Mouse (Mus musculus): ENCODE data around the gene Aftph.
"Not testable (repeated sequence)": the region's sequence is repeated elsewhere in the genome, so short reads cannot be mapped to it uniquely, and the experiment has no call there.

The Aftph gene

GRCm38 (mm10) chr11:20741201-20742100, at the start of gene Aftph:
TSS of gene Aftph (minus strand) at chr11:20741589.
- DNase-seq (ENCODE audit: low spot score): peak; percentile 98

DNA sequence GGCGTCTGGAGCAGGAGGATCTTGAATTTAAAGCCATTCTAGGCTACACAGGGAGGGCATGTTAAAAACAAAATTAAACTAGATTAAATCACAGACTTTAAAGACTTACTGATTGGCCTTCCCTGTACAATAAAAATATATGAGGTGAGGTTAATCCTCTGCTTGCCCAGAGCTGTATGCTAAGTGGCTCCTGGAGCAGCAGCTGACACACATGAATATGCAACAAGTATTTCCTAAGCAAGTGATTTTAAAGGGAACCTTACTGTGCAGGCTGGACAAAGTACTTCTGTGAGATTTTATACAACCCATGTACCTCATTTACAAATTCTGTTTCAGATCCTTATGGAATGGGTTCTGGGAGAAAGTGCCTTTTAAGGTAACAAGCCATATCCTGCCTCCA, 47.6 kb upstream of the Aftph start:
- no peak for DNase-seq (ENCODE audit: low spot score)

DNA sequence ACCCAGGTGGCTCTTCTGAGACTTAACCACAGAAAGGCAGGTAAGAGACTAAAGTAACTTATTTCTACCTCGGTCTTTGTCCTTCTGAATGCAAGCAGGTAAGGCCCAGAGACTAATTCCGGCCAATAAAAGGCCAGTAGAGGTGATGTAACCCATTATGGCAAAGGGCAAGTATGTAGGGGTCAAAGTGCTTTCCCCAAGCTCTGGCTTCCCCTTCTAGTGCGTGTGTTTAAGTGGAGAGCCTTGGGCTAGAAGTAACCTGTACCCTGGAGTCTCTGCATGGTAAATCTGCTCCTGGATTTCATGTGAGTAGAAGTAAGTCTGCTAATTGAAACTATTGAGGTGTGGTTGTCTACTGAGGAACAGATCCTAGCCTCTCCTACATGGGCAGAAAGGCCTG, 46.7 kb upstream of the Aftph start:
- no peak for DNase-seq (ENCODE audit: low spot score)

DNA sequence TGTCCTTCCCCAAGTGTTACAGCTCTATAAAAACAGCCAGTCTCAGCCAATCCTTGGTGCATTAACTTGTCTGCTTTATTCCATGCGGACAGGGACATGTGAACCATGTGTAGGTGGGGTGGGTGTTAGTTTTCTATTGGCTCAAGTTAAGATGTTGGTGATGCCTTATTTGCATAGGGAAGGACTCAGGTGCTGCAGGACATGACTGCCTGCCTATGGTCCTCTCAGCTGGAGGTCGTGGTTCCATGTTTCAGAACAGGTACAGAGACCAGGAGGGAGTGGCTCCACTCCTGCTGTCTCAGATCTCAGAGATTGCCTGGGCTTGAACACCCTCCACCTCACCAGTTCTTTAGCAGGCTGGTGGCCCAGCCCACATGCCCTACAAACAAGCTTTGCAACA, 44.8 kb upstream of the Aftph start:
- no peak for DNase-seq (ENCODE audit: low spot score)

GRCm38 (mm10) chr11:20785186-20785585, 43.8 kb upstream of the Aftph start:
- DNase-seq (ENCODE audit: low spot score): no peak

DNA sequence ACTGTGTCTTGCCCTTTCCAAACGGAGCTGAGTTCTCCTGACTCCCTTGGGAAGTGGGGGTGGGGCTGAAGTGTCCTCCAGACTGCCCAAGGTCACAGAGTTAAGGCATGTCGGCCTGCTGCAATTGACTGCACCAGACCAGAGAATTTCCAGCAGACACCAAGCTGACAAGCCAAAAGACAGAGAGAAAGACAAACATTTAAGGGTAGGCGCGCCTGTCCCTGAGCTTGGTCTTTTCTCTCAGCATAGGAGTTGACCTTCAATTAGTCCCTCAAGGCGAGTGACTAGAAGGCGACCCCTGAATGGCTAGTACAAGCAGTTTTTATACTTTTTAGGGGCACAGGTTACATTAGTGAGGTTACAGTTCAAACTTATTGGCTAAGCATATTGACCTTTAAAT, 43.4 kb upstream of the Aftph start:
- DNase-seq (ENCODE audit: low spot score): no peak

DNA sequence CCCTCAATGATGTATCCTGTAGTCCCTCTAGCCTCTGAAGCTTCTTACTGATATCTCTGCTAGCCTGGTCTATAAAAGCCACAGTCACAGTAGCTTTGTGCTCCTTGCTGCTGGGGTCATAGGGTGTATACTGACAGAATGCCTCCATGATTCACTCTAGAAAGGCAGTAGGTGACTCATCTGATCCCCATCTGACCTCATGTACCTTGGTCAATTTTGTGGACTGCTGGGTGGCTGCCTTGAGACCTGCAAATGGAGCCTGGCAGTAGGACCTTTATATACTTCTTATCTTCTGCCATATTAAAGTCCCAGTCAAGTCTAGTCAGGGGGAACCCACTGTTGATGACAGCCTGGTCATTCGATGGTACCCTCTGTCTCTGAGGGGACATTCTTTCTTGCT, 42.1 kb upstream of the Aftph start:
- DNase-seq (ENCODE audit: low spot score): no peak

DNA sequence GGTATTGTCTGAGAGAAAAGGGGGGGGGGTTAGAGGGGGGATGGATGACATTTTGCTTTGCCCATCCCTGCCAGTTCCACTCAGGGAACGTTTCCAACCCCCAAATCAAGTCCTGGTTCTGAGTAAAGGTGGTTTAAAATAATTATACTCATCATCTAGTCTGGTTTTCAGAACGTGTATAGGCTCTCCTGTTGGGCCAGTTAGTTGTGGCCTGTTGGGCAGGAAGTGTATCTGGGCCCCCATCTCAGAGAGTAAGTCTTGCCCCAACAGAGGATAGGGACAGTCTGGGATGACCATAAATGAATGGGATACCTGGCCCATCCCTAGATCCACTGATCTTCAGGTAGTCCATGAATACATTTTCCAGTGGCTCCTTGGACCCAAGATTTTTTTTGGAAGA, 41.2 kb upstream of the Aftph start:
- no peak for DNase-seq (ENCODE audit: low spot score)

DNA sequence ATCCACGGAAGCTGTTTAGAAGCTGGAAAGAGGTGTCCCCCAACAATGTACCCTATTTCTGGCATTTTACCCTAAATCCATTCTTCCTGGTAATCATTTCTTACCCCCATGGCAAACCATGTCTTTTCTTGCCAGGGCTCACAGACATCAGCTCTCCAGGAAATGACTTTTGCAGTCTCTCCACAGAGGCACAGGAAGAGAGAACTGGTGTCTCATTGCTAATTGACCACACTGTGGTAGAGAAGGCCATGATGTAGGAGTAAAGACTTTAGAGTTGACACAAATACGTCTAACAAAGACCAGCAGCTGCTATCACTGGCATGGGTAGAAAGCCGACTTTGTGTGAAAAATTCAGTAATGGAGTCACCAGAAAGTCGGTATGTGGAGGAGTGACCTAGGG, 38.9 kb upstream of the Aftph start:
- DNase-seq (ENCODE audit: low spot score): no peak

GRCm38 (mm10) chr11:20778861-20779563, 37.6 kb upstream of the Aftph start:
- DNase-seq (ENCODE audit: low spot score): no peak

GRCm38 (mm10) chr11:20778298-20778697, 36.9 kb upstream of the Aftph start:
- no peak for DNase-seq (ENCODE audit: low spot score)

GRCm38 (mm10) chr11:20776668-20777067, 35.3 kb upstream of the Aftph start:
- no peak for DNase-seq (ENCODE audit: low spot score)

- DNase-seq (ENCODE audit: low spot score): no peak
Measured at GRCm38 (mm10) chr11:20772642-20773041, 31.3 kb upstream of the Aftph start.

GRCm38 (mm10) chr11:20771827-20772226, 30.4 kb upstream of the Aftph start:
- peak; percentile 41 for DNase-seq (ENCODE audit: low spot score)

DNA sequence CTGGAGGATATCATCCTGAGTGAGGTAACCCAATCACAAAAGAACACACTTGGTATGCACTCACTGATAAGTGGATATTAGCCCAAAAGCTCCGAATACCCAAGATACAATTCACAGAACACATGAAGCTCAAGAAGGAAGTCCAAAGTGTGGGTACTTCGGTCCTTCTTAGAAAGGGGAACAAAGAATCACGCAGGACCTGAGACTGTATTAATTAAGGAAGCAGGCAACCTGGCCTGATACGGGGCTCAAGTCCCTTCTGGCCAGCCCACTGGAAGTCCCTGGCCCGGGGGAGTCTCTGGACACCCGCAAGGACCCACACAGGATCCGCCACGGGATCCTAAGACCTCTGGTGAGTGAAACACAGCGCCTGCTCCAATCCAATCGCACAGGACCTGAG, 20.6 kb upstream of the Aftph start:
- DNase-seq (ENCODE audit: low spot score): not testable (repeated sequence)

DNA sequence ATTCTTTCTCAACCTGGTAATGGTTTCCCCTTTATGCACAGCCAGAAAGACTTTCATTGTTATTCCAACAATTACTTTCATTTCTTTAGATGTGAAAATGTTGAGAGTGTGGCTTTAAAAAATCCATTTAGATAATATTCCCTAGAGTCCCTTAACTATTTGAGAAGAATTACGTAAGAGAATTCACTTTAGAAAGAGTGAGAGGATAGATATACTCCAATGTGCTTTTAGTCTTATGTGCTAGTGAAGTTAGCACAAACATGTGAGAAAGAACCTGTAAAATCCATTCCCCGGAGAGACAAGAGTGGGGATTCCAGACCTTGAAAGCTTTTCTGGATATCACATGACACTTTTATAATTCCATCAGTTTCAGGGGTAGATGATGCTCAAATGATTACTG, 9.2 kb upstream of the Aftph start:
- DNase-seq (ENCODE audit: low spot score): no peak

- no peak for DNase-seq (ENCODE audit: low spot score)
Measured at GRCm38 (mm10) chr11:20743353-20743752, 2.0 kb upstream of the Aftph start.

- peak; percentile 73 for DNase-seq (ENCODE audit: low spot score)
Measured at GRCm38 (mm10) chr11:20742361-20742897, 1.0 kb upstream of the Aftph start.

DNA sequence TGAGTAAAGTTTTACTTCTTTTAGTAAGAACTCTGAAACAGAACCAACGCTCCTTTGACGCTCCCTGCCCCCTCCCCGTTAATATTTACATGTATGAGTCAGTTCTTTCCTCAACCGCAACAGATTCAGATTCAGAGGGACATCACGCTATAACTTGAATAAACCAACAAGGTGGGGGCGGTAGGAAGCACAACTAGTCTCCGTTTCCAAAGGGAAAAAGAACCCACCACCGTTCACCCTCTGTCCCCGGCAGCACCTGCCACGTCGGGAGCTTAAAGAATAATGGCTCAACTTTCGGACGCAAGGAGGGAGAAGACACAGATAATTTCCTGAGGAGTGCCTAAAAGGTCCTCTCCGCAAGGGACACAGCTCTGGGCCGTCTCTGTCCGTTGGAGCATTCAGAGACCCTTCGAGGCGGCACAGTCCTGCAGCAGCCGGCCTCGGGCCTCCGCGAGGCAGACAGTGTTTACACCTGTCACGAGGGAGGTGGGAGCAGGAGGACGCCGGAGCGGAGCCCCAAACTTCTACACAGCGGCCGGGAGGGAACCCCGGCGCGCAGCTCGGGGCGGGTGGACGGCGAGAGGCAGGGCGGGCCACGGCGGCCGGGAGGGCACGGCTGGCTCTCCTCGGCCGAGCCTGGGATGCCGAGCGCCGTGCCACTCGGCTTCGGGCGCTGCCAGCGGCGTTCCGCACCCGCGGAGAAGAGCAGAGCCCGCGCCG, 748 bp downstream of the Aftph start:
- peak; percentile 49 for DNase-seq (ENCODE audit: low spot score)

- no peak for DNase-seq (ENCODE audit: low spot score)
Measured at GRCm38 (mm10) chr11:20734066-20734465, 7.3 kb downstream of the Aftph start.

GRCm38 (mm10) chr11:20733486-20734030, 7.8 kb downstream of the Aftph start:
- no peak for DNase-seq (ENCODE audit: low spot score)

- DNase-seq (ENCODE audit: low spot score): no peak
Measured at GRCm38 (mm10) chr11:20729403-20729802, 12.0 kb downstream of the Aftph start.
